Mouse (Mus musculus) layer of hippocampus, adult 18-20 months (tissue): ENCODE measurements at regions not wholly inside any gene's neighbourhood (a gene's known extent, or its start where the extent isn't known, plus 50 kb on each side); places are given as distances from the start of the nearest gene placed in this dataset.

Source experiments
- DNase-seq, 2 experiments: peaks; one replicate each; pipeline ENCODE4 v3.0.0; 2022; ENCODE audit warnings: low spot score in 2 of 2

GRCm38 (mm10) chr6:51269617-51270016 is 162.9 kb upstream of the Nfe2l3 start:
- no peak for DNase-seq

GRCm38 (mm10) chr6:51270216-51271127 is 162.0 kb upstream of the Nfe2l3 start:
- DNase-seq: peak; percentile 22 to 33

- DNase-seq: no peak
Measured at GRCm38 (mm10) chr6:51271128-51271480, 161.4 kb upstream of the Nfe2l3 start.

GRCm38 (mm10) chr6:51272136-51272736 is 160.2 kb upstream of the Nfe2l3 start:
- DNase-seq: no peak

- DNase-seq: no peak
Measured at GRCm38 (mm10) chr6:51279491-51279890, 153.0 kb upstream of the Nfe2l3 start.

- no peak for DNase-seq
Measured at GRCm38 (mm10) chr6:51280231-51280630, 152.2 kb upstream of the Nfe2l3 start.

- no peak for DNase-seq
Measured at GRCm38 (mm10) chr6:51283916-51284706, 148.4 kb upstream of the Nfe2l3 start.

- DNase-seq: no peak
Measured at GRCm38 (mm10) chr6:51284881-51285280, 147.6 kb upstream of the Nfe2l3 start.

GRCm38 (mm10) chr6:51286836-51287235 is 145.6 kb upstream of the Nfe2l3 start:
- no peak for DNase-seq

GRCm38 (mm10) chr6:51287383-51287782 is 145.1 kb upstream of the Nfe2l3 start:
- DNase-seq: no peak

GRCm38 (mm10) chr6:51287807-51288206 is 144.7 kb upstream of the Nfe2l3 start:
- DNase-seq: no peak

- no peak for DNase-seq
Measured at GRCm38 (mm10) chr6:51288306-51289066, 144.0 kb upstream of the Nfe2l3 start.

- no peak for DNase-seq
Measured at GRCm38 (mm10) chr6:51289067-51289725, 143.3 kb upstream of the Nfe2l3 start.

GRCm38 (mm10) chr6:51300694-51301417 is 131.6 kb upstream of the Nfe2l3 start:
- DNase-seq: no peak

GRCm38 (mm10) chr6:51301831-51302230 is 130.6 kb upstream of the Nfe2l3 start:
- DNase-seq: no peak

GRCm38 (mm10) chr6:51302240-51302639 is 130.2 kb upstream of the Nfe2l3 start:
- DNase-seq: no peak

GRCm38 (mm10) chr6:51318341-51318740 is 114.1 kb upstream of the Nfe2l3 start:
- no peak for DNase-seq

GRCm38 (mm10) chr6:51320019-51320418 is 112.5 kb upstream of the Nfe2l3 start:
- no peak for DNase-seq

- DNase-seq: no peak
Measured at GRCm38 (mm10) chr6:51320676-51321419, 111.6 kb upstream of the Nfe2l3 start.
